Mouse (Mus musculus): ENCODE results near the gene Snrnp200. TPM values are rescaled to one million over a fixed set of nuclear protein-coding genes. Genes with fewer than 3 reads are reported as not detected.

The Snrnp200 gene
- polyA plus RNA-seq, 1 experiment, result 74.8 TPM

DNA sequence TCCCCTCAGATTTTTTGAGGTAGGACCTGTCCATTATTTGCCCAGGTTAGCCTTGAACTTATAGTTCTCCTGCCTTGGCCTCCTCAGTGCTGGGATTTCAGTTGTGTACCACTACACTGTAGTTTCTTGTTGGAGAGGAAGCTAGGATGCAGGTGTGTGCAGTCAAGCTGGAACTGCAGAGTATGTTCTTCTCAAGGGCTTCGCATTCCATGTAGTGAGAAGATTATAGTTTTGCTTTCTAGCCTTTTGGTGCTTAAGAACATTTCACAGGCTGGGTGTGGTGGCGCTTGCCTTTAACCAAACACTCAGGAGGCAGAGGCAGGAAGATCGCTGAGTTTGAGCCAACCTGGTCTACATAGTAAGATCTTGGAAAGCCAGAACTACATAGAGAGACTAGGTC is 64.6 kb downstream of the Snrnp200 start:
- H3K4me3 ChIP-seq (replicated peaks; ENCODE audit: insufficient read depth, low read depth, low read length), result no peak overlapping the region
- no peak for DNase-seq
- no peak overlapping the region for H3K27ac ChIP-seq (ENCODE audit: insufficient read depth, low read length)
- no peaks in the 10 kb centered on the region for H3K27me3 ChIP-seq (ENCODE audit: control insufficient read depth, insufficient read depth, low read length)
- WGBS, result 96% methylated on average over 3 of the region's 3 CpGs
- TF ChIP-seq POLR2A (IDR thresholded peaks at IDR 0.05; ENCODE audit: borderline replicate concordance, insufficient read depth, low read length) (no peak), CTCF (IDR thresholded peaks at IDR 0.05; ENCODE audit: borderline replicate concordance, insufficient read depth, low read depth, low read length) (no peak)
- no peaks in the 10 kb centered on the region; the same call in 1 of the 2 replicates for H3K4me1 ChIP-seq (ENCODE audit: control insufficient read depth, insufficient read depth, low read length)

DNA sequence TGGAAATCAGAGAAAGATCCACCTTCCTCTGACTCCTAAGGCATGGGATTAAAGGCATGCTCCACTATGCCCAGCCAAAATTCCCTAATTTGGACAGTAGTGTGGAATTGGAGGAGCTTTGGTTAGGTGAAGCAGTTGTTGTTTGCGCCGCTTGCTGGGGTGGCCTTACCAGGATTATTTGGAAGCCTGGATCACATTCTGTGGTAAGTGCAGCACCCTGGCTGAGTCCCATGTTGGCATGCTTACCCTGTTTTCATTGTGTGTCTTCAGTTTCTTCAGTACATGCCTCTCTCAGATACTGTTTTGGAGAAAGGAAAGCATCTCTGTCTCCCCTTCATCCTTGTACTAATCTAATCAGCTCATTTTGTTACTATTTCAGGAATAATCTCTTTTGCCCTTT is 66.4 kb downstream of the Snrnp200 start:
- WGBS, result 13% methylated on average over 2 of the region's 2 CpGs
- no peak overlapping the region for H3K4me3 ChIP-seq (replicated peaks; ENCODE audit: insufficient read depth, low read depth, low read length)
- H3K4me1 ChIP-seq (ENCODE audit: control insufficient read depth, insufficient read depth, low read length), result peaks cover 4% of the 10 kb centered on the region; the same call in 1 of the 2 replicates
- no peak for DNase-seq
- H3K27ac ChIP-seq (ENCODE audit: insufficient read depth, low read length), result no peak overlapping the region
- H3K27me3 ChIP-seq (ENCODE audit: control insufficient read depth, insufficient read depth, low read length), result no peaks in the 10 kb centered on the region
- no peak for TF ChIP-seq CTCF (IDR thresholded peaks at IDR 0.05; ENCODE audit: borderline replicate concordance, insufficient read depth, low read depth, low read length)
- TF ChIP-seq POLR2A (IDR thresholded peaks at IDR 0.05; ENCODE audit: borderline replicate concordance, insufficient read depth, low read length), result no peak

DNA sequence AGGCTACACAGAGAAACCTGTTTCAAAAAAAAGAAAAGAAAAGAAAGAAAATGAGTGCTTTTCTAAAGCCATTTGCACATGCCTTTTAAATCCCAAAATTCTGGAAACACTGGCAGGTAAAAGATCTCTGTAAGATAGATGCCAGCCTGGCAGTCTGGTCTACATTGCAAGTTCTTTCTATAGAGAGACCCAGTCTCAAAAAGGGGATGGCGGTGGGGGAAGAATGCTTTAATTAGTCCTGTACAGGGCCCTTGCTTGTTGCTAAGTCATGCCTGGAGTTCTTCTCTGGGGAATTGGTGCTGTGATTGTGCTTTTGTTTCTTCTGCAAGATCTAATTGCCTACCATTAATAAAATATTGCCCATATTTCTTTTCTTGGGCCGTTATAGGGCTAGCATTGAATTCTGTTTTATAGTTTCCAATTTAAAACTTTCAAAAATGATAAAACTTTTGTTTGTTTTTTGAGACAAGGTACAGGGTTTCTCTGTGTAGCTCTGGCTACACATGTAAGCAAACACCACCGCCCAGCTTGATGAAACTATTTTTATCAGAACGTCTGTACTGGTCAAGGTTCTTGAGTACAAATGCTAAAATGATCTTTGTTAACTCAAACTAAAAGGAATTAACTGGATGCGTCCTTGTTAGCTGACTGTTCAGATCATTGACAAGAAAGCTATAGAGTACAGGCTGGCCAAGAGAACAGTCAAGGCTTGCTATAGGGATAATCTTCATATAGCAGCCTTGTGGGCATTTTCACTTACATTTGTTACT is 67.5 kb downstream of the Snrnp200 start:
- no peak overlapping the region for H3K4me3 ChIP-seq (replicated peaks; ENCODE audit: insufficient read depth, low read depth, low read length)
- H3K27me3 ChIP-seq (ENCODE audit: control insufficient read depth, insufficient read depth, low read length), result no peaks in the 10 kb centered on the region
- 59% methylated on average over 5 of the region's 5 CpGs for WGBS
- no peak overlapping the region for H3K27ac ChIP-seq (ENCODE audit: insufficient read depth, low read length)
- TF ChIP-seq POLR2A (IDR thresholded peaks at IDR 0.05; ENCODE audit: borderline replicate concordance, insufficient read depth, low read length) (no peak), CTCF (IDR thresholded peaks at IDR 0.05; ENCODE audit: borderline replicate concordance, insufficient read depth, low read depth, low read length) (no peak)
- H3K4me1 ChIP-seq (ENCODE audit: control insufficient read depth, insufficient read depth, low read length), result peaks cover 4% of the 10 kb centered on the region; the same call in 1 of the 2 replicates
- no peak for DNase-seq

DNA sequence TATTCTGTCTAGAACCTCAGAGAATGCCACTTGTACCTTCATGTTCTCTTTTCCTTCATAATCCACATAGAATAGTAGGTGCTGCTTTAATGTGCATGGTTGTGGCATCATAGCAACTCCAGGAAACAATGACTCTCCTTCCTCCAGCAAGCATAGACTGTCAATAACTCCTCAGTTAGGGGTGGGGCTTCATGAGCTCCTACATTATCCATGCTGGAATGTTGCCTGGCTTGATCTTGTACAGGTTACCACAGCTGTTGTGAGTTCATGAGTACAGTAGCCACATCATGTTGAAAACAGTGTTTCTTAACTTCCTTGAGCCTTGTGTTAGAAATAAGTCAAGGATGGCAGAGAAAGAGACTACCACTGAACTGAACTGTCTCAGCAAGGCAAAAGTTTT is 70.0 kb downstream of the Snrnp200 start:
- Histone ChIP-seq H3K27ac (ENCODE audit: insufficient read depth, low read length) (no peak overlapping the region), H3K4me3 (replicated peaks; ENCODE audit: insufficient read depth, low read depth, low read length) (no peak overlapping the region), H3K4me1 (ENCODE audit: control insufficient read depth, insufficient read depth, low read length) (peaks cover 4% of the 10 kb centered on the region; the same call in 1 of the 2 replicates), H3K27me3 (ENCODE audit: control insufficient read depth, insufficient read depth, low read length) (no peaks in the 10 kb centered on the region)
- TF ChIP-seq CTCF (IDR thresholded peaks at IDR 0.05; ENCODE audit: borderline replicate concordance, insufficient read depth, low read depth, low read length) (no peak), POLR2A (IDR thresholded peaks at IDR 0.05; ENCODE audit: borderline replicate concordance, insufficient read depth, low read length) (no peak)
- no peak for DNase-seq

Other genes with a start within 250 kb of the Snrnp200 start
- 11.1 and 11.4 TPM in 2 replicates for gene Ap4e1, start 199.7 kb upstream of the Snrnp200 start, polyA plus RNA-seq (2012; rRNA removed)
- gene Blvra, start 137.7 kb upstream of the Snrnp200 start, polyA plus RNA-seq (2012; rRNA removed), result 38.9 and 40.5 TPM in 2 replicates
- 1.1 and 2.0 TPM in 2 replicates for gene Ncaph, start 74.4 kb upstream of the Snrnp200 start, polyA plus RNA-seq (2012; rRNA removed)
- gene Itpripl1, start 64.9 kb upstream of the Snrnp200 start, polyA plus RNA-seq (2012; rRNA removed), result 1.2 and 2.0 TPM in 2 replicates
- 1.00 and 1.1 TPM in 2 replicates for gene 1810024B03Rik, start 106 bp upstream of the Snrnp200 start, polyA plus RNA-seq (2012; rRNA removed)
- 105 and 110 TPM in 2 replicates for gene Ciao1, start 39.4 kb downstream of the Snrnp200 start, polyA plus RNA-seq (2012; rRNA removed)
- gene Tmem127, start 39.5 kb downstream of the Snrnp200 start, polyA plus RNA-seq (2012; rRNA removed), result 77.9 and 80.3 TPM in 2 replicates
- 88.7 and 92.2 TPM in 2 replicates for gene Stard7, start 61.8 kb downstream of the Snrnp200 start, polyA plus RNA-seq (2012; rRNA removed)
- gene Dusp2, start 127.8 kb downstream of the Snrnp200 start, polyA plus RNA-seq (2012; rRNA removed), result 1.6 and 1.8 TPM in 2 replicates
- gene Astl, start 130.3 kb downstream of the Snrnp200 start, polyA plus RNA-seq (2012; rRNA removed), result not detected in 2 replicates
- 0.64 and 1.2 TPM in 2 replicates for gene Adra2b, start 154.8 kb downstream of the Snrnp200 start, polyA plus RNA-seq (2012; rRNA removed)
- 0.36 and 0.38 TPM in 2 replicates for gene Gpat2, start 216.8 kb downstream of the Snrnp200 start, polyA plus RNA-seq (2012; rRNA removed)
- 42.9 and 45.7 TPM in 2 replicates for gene Fahd2a, start 236.2 kb downstream of the Snrnp200 start, polyA plus RNA-seq (2012; rRNA removed)